Mouse (Mus musculus) adrenal gland, adult 2 months (tissue): ENCODE results near the gene Tbxas1. TPM values are rescaled to one million over a fixed set of nuclear protein-coding genes. Genes with fewer than 3 reads are reported as not detected.

Experiments
- DNase-seq: peaks from one replicate; pipeline ENCODE4 v3.0.0; 2021
- polyA plus RNA-seq: library from polyadenylated mRNA; depleted of rRNA; stranded (reverse); fragments of >200 nt; gene quantifications from 2 replicates; pipeline ENCODE4 v1.2.3, GENCODE M21; 2012
- total RNA-seq, 2 experiments: library from RNA; stranded (reverse); gene quantifications; 2 replicates each; pipeline ENCODE4 v1.2.3; 2021

The Tbxas1 gene
- total and polyA plus RNA-seq, 3 experiments = 3.3 to 8.5 (median 7.5) TPM

DNA sequence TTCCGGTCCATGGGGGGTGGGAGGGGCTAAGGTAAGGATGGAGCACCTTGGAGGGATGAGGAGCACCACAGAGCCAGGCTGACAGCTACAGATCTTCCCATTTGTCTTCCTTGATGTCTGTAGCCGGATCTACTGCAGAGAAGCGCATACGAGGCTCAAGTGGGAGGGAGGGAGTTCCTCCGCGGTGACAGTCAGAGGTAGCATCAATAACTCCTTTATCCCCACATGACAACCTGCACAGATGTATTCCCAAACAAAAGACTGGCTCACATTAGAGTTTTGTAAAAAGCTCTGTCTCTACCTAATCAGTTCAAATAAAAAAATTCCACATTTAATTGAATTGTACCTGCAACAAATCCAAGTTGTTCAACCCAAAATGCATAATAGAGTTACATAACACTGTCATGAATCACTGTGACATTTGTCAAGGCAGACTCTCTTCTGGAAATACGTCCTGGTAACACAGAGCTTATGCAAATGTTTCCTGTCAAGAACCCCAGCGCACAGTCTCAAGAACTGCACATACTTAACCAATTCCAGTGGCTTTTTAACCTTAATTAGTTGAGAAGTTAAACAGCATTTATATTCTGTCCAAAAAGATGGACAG lies 86.3 kb downstream of the Tbxas1 start:
- no peak for DNase-seq

DNA sequence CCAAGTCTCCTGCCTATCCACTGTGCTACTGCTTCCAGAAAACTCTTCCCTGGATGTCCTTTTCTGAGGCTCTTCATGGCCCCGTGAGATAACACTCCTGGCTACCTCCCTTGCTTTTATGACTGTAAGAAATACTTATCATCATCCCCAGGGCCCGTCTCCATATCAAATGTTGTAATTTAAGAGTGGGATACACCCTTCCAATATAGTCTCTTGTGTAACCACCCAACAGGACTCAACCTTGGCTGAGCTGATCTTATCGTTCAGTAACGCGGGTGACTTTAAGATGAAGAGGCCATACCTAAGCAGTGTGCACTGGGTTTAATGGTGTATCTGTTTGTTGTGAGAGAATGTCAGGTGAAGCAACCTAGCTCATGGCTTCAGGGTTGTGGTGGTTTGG lies 91.6 kb downstream of the Tbxas1 start:
- no peak for DNase-seq

DNA sequence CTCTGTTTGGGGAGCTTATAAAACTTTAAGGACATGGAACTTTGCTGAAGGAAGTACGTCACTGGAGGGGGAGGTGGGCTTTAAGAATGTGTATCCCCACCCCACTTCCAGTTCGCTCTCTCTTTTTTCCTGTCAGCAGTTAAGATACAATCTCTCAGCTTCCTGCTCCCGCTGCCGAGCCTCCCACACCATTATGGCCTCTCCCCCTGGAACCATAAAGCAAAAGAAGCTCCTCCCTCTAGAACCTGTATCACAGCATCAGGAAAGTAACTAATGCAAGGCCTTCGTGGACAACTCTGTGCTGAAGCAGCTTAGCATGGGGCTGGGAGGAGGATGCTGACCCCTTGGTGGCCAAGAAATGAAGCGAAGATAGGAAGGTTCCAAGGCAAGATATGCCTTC lies 92.1 kb downstream of the Tbxas1 start:
- DNase-seq = no peak

DNA sequence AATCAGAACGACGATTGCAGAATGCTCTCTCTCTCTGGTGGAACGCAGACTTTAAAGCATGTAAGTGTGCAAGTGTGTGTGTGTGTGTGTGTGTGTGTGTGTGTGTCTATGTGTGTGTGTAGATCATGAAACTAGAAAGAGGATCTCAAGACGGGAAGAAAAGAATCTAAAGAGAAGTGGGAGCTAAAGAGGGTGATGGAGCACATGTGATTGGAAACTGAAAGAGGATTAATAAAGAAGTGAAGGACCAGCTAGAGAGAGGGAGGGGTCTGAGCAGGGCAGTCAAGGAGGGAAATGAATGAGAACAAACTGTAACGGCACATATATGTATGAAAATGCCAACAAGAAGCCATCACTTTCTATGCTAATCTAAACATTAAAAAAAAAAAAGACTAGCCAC lies 92.8 kb downstream of the Tbxas1 start:
- DNase-seq = no peak

DNA sequence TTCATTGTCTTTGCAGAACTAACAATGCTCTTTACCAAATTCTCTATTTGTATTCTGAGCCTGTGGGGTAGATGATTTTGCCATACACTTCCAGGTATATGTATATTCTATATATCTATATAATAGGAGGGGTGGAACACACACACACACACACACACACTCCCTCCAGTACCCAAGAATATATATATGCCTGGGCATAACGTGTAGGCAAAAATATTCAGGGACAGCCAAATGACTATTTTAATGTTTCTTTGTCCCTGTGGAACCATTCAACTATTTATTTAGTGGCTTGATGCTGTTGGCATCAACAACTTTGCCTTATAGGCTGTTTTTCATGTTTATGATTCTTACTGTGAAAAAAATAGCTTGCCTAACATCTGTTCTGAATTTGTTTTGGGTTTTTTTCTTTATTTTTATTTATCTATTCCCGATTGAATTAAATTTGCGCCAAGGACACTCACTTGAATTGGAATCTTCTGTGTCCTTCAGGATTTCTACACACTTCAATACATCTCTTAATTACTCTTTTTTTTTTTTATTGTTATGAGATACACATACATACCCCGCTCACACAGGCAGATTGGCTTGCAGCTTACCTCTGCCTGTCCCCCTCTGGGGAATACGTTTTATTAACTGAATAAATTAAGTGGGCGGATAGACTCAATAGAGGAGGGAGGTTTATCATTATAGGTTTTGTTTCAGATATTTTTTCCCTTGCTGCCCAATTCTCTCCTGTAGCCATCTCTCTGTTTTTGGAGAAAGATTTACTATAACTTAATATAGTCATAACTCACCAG lies 94.9 kb downstream of the Tbxas1 start:
- no peak for DNase-seq

DNA sequence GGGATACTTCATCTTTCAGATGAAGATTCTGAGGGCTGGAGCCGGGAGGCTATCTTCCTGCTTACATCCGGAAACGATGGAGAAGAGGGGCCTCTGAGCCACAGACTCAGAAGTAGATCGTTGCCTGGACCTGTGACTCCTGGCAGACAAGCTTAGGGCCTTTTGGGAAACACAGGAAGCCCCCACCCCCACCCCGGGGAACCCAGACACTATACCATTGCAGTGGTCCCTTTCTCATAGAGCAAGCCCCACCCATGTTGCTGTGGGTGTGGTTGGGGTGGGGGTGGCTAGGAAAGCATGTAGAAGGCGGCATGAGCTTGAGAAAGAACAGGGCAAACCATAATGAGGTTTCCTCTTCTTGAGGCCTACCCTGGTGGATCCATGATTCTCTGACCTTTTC lies 95.6 kb downstream of the Tbxas1 start:
- no peak for DNase-seq

DNA sequence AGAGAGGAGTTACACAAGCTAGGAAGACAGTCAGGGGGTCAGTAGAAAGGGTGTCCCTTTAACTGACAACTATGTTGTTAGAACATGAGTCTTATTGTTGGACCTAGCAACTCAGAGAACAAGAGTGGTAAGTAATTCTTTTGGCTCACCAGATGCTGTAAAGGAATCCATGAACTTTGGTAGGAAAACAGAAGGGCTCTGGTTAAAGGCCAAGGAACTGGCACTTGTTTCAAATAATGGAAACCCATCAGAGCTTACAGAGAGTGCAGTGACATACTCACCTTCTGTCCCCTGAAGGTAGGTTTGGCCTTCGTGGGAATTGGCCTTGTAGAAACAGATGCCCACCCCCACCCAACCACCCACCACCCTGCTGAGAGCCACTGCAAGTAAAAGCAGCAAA lies 97.6 kb downstream of the Tbxas1 start:
- DNase-seq = no peak

DNA sequence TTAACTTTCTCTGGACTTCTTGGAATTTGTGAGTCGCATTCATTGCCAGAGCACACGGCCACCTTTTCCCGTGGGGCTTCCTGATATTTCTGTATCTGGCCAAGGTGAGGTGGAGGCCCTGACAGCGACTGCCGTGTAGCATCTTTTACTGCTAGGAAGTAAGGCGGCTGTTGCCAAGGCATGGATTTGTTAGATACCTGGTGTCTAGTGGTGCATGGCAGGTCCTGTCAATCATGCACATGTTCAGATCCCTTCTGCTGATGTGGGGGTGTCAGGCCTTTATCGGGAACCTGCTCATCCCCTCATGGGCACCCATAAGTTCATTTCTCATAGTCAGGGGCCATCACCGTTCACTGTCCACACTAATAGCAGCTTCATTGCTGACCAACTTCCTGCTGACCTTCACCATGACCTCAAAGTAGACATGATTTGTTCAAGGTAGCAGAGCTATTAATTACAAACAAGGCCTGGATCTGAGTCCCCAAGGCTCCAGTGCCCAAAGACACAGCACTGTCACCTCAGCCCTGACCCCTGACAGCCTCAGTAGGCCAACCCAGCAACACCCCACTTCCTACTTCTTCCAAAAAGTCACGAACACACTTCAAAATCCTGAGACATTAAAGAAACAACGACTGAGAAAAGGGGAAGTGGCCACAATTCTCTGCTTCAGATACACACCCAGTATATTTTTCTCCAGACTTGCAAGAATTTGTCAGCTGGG lies 98.4 kb downstream of the Tbxas1 start:
- DNase-seq = peak; percentile 87

DNA sequence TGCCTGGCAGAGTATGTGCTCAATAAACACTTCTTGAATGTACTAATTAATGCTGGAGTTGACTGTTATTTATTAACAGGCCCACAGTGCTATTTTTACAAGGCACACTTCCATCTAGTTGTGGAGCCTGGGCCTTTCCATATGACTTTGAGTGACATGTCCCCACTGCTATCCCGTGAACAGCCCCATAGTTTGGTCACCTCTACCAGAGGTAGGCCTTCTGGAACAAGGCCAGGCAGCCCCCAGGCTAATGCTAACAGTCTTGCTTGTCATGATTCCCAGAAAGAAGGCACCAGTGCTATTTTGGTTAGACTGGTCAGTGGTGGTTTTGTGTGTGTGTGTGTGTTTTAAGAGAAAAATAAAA lies 98.9 kb downstream of the Tbxas1 start:
- no peak for DNase-seq

DNA sequence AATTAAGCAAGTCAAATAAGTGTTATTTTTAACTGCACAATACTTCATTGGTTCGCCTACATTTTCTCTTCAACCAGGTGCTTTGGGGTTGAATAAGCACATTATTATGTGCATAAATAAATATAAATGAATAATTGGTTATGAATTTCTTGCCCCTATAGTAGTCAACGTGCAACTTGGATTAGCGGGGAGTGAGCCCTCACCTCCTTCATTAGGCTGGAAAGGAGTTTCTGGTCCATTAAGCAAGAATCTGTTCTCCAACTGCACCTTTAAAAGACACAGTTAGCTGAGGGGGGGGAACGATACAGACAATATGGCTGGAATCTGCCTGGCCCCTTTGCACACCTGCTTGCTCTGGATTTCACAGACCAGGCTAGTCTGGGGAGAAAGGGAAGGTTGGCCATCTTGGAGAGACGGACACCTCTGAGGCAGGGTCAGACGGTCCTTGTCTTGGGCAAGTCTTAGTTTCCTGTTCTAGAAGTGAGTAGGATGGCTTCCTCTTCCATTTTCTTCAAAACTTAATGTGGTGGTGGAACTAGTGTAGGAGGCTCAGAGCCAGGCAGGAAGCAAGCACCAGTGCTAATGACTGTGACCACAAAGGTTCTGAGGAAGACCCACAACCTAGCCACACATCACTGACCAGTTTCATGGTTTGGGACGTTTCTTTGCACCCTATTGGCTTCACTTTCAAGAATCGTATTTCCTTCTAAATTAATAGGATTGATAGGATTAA lies 99.5 kb downstream of the Tbxas1 start:
- no peak for DNase-seq

DNA sequence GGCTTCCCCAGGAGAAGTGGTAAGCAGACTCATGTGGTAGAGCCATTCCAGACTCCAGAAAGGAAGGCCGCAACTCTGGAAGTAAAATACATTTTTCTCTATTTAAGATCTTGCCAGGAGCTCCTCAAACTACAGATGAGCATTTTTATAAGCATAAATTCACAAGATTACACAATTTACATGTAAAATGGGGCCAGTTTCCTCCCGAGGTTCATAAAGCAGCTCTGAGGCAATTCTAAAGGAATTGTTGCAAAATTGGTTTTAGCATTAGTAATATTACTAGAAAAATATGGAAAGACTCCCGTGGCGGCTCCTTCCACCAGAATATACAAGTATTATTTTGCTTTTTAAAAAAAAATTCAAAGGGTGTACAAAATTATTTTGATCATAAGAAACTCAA lies 100.7 kb downstream of the Tbxas1 start:
- no peak for DNase-seq

DNA sequence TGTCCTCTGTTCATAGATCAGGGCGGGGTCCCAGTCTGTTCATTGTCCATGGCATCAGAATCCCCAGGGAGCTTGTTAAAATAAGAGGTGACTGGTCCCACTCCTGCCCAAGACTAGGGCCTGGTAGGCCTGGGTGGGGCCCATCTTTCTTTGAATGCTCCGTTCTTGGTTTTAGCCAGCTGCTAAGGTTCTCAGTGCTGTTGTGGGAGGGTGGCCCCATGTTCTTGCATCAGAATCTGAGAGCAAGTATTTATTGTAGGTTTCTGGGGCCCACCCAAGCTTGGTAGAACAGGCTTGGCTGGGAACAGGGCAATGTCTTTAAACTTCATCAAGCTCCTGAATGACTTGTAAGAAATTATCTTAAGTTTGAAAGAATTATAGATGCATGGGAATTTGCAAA lies 101.2 kb downstream of the Tbxas1 start:
- DNase-seq = no peak

DNA sequence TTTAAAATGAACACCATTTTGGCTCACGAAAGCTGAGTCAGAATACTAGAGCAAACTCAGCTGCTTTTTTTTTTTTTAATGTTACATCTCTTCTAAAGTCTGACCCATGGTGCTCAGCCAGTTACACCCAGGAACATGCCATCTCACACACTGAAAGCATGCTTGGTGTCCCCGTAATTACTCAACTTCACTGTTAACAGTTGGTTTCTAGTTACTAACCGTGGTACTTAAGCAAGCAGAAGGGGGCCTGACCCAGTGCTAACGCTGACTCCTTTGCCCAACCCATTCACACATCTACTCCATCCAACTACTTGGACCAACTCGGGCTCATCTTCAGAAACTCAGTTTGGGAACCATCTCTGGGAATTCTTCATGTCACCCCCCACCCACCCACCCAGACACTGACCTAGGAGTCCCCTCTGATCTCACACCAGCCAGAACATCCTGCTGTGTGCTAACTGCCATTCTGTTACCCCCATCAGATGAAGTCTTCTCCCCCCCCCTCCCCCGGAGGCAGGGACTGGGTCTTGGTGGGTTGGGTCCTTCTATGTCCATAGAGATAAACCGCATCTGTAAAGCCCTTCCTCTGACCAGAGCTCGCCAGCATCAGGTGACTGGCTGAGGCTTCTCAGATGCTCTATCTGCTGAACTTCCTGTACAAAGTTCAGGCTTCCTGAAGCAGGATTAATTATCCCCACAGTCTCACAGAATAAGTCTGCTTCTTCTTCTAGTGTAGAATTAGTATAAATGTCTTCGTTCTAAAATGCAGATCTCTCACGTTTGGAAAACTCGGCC lies 105.9 kb downstream of the Tbxas1 start:
- DNase-seq = peak; percentile 48

DNA sequence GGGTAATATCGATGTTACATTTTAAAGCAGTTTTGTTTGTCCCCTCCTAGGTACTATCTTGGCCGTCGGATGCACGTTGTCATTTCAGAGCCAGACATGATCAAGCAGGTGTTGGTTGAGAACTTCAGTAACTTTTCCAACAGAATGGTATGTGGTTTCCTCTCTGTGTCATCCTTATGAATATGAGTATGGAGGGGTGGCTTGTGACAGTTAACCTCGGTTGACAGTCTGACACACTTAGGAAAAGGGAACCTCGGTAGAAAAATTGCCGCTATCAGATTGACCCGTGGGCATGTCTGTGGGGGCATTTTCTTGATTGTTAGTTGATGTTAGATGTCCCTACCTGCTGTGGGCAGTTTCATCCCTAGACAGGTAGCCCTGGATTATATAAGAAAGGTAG lies 106.9 kb downstream of the Tbxas1 start:
- no peak for DNase-seq

DNA sequence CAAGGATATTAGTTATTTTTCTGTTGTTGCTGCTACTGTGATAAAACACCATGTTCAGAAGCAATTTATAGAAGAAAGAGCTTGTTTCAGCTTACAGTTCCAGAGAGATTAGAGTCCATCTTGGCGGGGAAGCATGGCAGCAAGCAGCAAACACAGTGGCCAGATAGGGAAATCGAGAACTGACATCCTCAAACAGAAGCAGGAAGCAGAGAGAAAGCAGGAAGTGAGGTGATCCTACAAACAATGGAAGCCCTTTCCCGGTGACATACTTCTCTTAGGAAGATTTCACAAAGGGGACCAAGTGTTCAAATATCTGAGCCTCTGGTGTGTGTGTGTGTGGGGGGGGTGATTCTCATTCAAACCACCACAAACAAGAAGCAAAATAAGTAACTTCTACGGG lies 107.5 kb downstream of the Tbxas1 start:
- no peak for DNase-seq

DNA sequence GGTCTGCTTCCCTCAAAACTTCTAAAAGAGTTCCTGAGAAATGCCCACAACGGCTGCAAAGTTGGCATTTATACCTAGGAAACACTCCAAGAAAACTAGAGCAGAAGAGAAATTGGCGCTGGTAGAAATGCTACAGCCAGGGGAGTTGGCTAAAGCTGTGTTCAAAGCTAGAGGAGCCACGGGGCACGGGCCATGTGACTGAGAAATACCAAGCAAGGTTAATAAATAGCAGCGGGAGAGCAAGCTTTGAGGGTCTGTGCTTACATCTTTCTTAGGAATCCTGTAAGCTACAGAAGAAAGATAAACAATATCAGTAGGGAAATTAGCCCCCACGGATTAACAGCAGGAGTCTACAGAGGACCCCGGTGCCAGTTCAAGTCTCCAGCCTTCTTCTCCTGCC lies 107.9 kb downstream of the Tbxas1 start:
- DNase-seq = no peak

DNA sequence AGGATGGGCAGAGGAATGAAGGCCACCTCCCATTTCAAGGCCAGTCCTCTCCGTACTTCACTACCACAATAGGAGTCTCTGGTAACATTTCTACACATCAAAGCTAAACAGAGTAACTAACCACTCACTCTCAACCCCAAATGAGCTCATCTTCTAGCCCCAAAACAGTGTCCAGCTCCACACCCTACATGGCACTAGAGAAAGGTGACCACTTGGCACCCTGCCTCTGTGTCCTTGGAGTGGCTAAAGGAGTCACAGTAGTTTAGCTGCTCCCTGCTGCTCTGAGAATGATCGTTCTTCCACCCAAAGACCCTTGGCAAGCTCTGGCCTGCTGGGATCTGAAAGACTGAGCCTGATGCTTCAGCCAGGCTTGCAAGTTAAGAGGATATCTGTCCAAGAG lies 109.4 kb downstream of the Tbxas1 start:
- peak; percentile 75 for DNase-seq

DNA sequence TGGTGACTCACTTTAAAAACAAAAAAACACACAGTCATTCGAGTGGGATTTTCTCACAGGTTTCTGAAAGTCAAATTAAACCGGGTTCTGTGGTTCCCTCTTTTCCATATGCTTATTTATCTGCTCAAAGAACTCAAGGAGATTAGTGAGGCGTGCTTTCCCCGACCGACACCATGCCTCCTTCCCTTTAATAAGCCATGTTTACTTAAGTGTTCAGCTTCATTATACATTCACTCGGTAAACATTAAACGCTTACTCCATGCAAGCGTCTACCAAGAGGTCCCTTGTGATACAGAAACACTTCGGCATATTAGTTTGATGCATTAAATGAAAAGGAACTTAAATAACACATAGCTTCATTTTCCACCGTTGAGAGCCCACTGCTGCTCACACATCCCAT lies 111.4 kb downstream of the Tbxas1 start:
- no peak for DNase-seq

DNA sequence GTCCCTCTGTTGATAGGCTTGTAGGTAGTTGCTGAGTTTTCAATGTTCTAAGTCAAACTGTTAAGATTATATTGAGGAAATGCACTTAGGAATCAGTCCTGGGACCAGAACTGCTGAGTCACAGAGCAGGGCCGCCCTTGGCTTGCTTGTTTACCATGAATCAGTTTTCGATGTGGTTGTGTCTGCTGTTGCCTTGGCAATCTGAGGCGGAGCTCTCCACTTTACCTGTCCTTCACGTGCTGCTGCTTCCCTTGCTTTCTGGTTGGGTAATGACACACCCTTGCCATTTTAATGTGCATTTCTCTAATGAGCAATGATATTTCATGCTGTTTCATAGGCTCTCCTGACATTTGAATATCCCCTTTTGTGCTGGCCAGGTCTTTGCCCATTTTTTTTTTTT lies 116.8 kb downstream of the Tbxas1 start:
- DNase-seq = peak; percentile 68

DNA sequence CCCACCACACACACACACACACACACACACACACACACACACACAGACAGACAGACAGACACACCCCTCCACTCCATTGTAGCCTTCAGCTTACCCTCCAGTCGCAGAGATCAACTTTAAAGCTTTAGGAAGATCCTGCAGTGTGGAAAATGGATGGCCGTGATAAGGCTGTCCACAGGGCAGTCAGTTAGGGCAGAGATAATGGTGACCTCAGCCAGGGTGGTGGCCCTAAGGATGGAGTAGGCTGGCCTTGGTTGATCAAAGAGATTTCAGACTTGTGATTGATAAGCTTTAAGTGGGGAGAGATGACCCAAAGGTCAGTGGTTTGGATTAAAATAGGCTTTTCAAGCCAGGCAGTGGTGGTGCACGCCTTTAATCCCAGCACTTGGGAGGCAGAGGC lies 120.6 kb downstream of the Tbxas1 start:
- DNase-seq = no peak

DNA sequence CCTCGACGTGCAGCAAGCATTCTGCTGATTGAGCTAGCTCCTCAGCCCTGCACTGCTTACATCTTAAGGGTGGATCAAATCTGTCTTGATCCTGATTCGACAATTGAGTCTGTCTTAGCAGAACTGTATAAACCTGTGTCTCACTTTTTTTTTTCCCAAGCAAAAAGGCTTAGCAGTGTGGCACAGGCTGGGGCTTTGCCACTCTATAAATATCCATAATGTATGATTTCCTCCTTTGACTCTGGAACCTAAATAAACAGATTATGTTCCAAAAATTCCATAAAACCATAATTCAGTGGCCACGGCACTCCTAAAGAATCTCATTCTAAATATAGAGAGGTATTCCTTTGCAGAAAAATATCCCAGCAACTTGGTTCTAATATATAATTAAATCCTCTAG lies 122.6 kb downstream of the Tbxas1 start:
- no peak for DNase-seq

DNA sequence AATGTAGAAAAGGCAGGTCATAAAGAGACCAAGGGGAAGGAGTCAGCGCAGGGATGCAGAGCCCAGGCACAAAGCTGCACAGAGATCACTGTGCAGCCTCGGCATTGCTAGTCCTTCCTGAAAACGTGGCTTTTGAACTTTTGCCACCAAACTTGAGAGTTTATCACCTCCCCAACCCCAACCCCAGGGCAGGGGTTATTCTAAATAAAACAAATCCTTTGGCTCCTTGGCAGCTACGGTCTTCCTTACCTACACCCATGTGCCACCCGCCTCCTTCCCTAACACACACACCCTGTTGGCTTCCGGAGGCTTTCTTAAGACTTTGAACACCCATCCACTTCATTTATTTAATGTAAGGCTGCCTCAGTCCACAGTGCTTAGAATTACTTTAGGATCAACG lies 127.9 kb downstream of the Tbxas1 start:
- DNase-seq = no peak
